Mouse (Mus musculus) cerebellum, adult 2 months (tissue): Measurements from ENCODE around the gene Gm13287. TPM values are rescaled to one million over a fixed set of nuclear protein-coding genes. Genes with fewer than 3 reads are reported as not detected.
A peak's percentile ranks its signal among the peaks of the same experiment; 100 is the strongest.
"Not testable (repeated sequence)": the region's sequence is repeated elsewhere in the genome, so short reads cannot be mapped to it uniquely, and the experiment has no call there.

ENCODE experiments used
- DNase-seq, 2 experiments: peaks; one replicate each; pipeline ENCODE4 v3.0.0; 2021
- H3K27ac ChIP-seq: fragments of 200-500 bp; 2 replicates; pipeline ENCODE4 v1.5.1; 2012; ENCODE audit warnings: low read length, control low read depth, inconsistent platforms; ENCODE audit not compliant: insufficient read depth
- H3K27me3 ChIP-seq: fragments of 200-500 bp; 2 replicates; pipeline ENCODE4 v1.6.1; 2012; ENCODE audit warnings: inconsistent platforms, mild to moderate bottlenecking, low read length, moderate library complexity; ENCODE audit not compliant: control insufficient read depth, insufficient read depth
- H3K4me1 ChIP-seq: fragments of 200-500 bp; 2 replicates; pipeline ENCODE4 v1.6.1; 2011; ENCODE audit warnings: low read length; ENCODE audit not compliant: control insufficient read depth, insufficient read depth
- H3K4me3 ChIP-seq: fragments of 200-500 bp; replicated peaks from 2 replicates; pipeline ENCODE3; 2011; ENCODE audit warnings: mild to moderate bottlenecking, low read depth, low read length, control low read depth; ENCODE audit not compliant: insufficient read depth
- CTCF ChIP-seq: fragments of 200-500 bp; IDR thresholded peaks from 2 replicates; pipeline ENCODE4 v1.5.1; 2011; ENCODE audit warnings: low read depth, mild to moderate bottlenecking, control low read depth, low read length, moderate library complexity, borderline replicate concordance; ENCODE audit not compliant: insufficient read depth
- POLR2A ChIP-seq: fragments of 200-500 bp; IDR thresholded peaks from 2 replicates; pipeline ENCODE4 v1.6.1; 2011; ENCODE audit warnings: low read length, control low read depth, borderline replicate concordance; ENCODE audit not compliant: insufficient read depth
- WGBS: fragments of 180-500 bp; shearing (Covaris S2); methylation state at CpG from one replicate; pipeline ENCODE4 v1.1.7; 2018; 5-methylcytosine and 5-hydroxymethylcytosine counted together
- polyA plus RNA-seq: library from polyadenylated mRNA; depleted of rRNA; stranded (reverse); fragments of >200 nt; gene quantifications from 2 replicates; pipeline ENCODE4 v1.2.3, GENCODE M21; 2012; rRNA removed

Gene Gm13287
- not detected in 2 replicates for polyA plus RNA-seq

GRCm38 (mm10) chr4:88802954-88803353, at the start of gene Gm13287:
TSS of gene Gm13287 (plus strand) at chr4:88803254.
- not testable (repeated sequence) for H3K4me1 ChIP-seq, H3K27me3 ChIP-seq, H3K27ac ChIP-seq, DNase-seq, H3K4me3 ChIP-seq
- WGBS = no CpG with 5 or more reads among the region's 29 CpGs

DNA sequence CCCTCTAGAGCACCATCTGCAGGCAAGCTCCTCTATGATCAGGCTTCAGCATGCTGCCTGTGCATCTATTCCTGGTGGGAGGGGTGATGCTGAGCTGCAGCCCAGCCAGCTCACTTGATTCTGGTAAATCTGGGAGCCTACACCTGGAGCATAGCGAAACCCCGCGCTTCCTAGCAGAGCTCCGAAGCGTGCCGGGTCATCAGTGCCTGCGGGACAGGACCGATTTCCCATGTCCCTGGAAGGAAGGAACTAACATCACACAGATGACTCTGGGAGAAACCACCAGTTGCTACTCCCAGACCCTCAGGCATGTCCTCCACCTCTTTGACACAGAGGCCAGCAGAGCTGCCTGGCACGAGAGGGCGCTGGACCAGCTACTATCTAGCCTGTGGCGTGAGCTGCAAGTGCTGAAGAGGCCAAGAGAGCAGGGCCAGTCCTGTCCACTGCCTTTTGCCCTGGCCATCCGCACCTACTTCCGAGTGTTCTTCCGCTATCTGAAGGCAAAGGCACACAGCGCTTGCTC, 48.2 kb upstream of the Gm13287 start, which contains the start of gene Gm13271:
Gene Gm13271, plus strand, starts transcription at position 51 of the 523 bp plus-strand sequence.
- peak; percentile 77 to 80 for DNase-seq
- H3K4me1 ChIP-seq, H3K27me3 ChIP-seq, H3K27ac ChIP-seq, H3K4me3 ChIP-seq: not testable (repeated sequence)
- WGBS = 84% methylated on average over 15 of the region's 15 CpGs

DNA sequence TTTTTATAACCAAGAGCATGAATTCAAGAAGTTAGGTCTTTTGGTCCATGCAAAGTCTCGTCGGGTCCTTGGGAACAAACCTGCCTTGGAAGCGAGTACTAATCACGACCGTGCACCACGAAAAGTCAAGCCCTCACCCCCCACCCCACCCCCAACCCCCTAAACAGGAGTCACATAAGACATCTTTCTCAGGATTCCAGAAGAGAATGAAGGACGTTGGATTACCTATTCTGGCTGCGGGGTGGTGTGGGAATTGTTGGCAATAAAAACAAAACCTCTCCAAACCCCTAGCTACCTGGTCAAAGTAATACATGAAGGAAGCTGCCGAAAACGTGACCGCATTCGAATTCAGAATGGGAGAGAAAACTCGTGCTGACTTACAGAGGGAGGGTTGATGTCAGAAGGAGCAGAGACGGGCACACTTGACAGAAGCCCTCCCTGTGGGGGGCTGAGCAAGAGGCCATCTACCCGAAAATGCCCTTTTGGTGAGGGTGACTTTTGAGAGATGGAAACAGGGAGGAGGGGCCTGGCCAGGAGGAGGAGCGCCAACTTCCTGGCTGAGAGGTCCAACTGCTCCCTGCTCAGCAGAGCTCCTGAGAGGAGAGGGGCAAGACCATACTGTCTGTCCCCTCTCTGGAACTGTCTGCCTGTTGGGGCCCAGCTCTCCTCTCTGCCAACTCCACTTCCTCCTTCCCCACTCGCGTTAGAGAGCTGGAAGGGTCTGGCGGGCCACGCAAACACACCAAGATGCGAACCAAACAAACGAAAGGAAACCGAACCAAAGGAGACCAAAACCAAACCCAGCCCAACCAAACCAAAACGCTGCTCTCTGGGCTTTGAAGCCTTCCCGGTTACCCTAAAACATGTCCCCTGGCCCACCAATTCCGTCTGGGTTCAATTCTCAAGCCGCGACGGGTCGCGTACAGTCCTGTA, 46.2 kb upstream of the Gm13287 start:
- DNase-seq = peak; percentile 17 to 25
- not testable (repeated sequence) for H3K4me1 ChIP-seq, H3K27me3 ChIP-seq
- peak overlapping the region; percentile 41; the same call in 1 of the 2 replicates for H3K27ac ChIP-seq
- 9% methylated on average over 28 of the region's 31 CpGs for WGBS
- peak overlapping the region; percentile 70 for H3K4me3 ChIP-seq

DNA sequence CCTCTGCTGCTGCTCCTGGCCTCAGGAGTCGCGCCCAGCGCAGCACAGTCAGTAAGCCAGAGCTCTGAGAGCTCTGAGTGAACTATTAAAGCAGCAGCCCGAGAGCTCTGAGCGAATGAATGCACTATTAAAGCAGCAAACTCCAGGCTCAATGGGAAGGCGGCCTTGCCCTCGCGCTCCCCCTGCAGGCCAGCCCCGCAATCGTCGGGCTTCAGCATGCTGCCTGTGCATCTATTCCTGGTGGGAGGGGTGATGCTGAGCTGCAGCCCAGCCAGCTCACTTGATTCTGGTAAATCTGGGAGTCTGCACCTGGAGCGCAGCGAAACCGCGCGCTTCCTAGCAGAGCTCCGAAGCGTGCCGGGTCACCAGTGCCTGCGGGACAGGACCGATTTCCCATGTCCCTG, 45.4 kb upstream of the Gm13287 start:
- not testable (repeated sequence) for H3K4me1 ChIP-seq, H3K27ac ChIP-seq, H3K27me3 ChIP-seq
- peak overlapping the region; percentile 70 for H3K4me3 ChIP-seq
- TF ChIP-seq CTCF = peak; percentile 70
- TF ChIP-seq POLR2A = peak; percentile 20; the same call in 1 of the 2 replicates
- 0% methylated on average over 21 of the region's 21 CpGs for WGBS
- DNase-seq = peak; percentile 89 to 94

- H3K27me3 ChIP-seq, H3K4me3 ChIP-seq, H3K27ac ChIP-seq, H3K4me1 ChIP-seq, DNase-seq: not testable (repeated sequence)
- 91% methylated on average over 9 of the region's 9 CpGs for WGBS
These were observed 44.3 kb upstream of the Gm13287 start for GRCm38 (mm10) chr4:88758751-88759150.

- DNase-seq = peak; percentile 45 to 47
- not testable (repeated sequence) for H3K4me3 ChIP-seq, H3K27me3 ChIP-seq, H3K4me1 ChIP-seq, H3K27ac ChIP-seq
- 24% methylated on average over 9 of the region's 14 CpGs for WGBS
These were observed 43.3 kb upstream of the Gm13287 start, which contains the start of gene Gm13283 for GRCm38 (mm10) chr4:88759610-88760268. TSS of gene Gm13283 (plus strand) at chr4:88760119.

- H3K27me3 ChIP-seq, H3K4me1 ChIP-seq, H3K27ac ChIP-seq, H3K4me3 ChIP-seq: not testable (repeated sequence)
- peak; percentile 74 to 79 for DNase-seq
- WGBS = under 1% methylated on average over 28 of the region's 28 CpGs
These were observed 42.6 kb upstream of the Gm13287 start for GRCm38 (mm10) chr4:88760431-88760830.

DNA sequence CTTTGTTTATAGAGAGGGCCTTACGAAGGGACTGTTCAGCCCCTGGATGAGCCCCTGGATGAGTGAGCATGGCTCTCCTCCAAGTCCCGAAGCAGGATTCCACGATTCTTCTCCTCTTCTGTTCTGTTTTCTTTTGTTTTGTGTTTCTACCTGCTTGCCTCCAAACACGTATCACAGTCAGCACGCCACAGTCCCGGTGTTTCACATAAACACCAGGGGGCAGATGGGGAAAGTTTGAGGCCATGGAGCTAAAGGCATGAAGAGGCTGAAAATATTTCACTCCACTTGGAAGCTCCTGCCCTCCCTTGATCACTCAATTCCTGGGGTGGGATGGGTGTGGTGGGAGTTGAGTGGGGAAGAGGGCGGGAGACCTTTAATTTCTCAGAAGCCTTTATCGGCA, 41.3 kb upstream of the Gm13287 start:
- peak; percentile 72 to 74 for DNase-seq
- H3K4me3 ChIP-seq, H3K4me1 ChIP-seq, H3K27me3 ChIP-seq, H3K27ac ChIP-seq: not testable (repeated sequence)
- 72% methylated on average over 6 of the region's 8 CpGs for WGBS

- H3K27me3 ChIP-seq, H3K4me3 ChIP-seq, H3K4me1 ChIP-seq, H3K27ac ChIP-seq: not testable (repeated sequence)
- DNase-seq = peak; percentile 34 to 37
- 68% methylated on average over 9 of the region's 9 CpGs for WGBS
These were observed 40.7 kb upstream of the Gm13287 start for GRCm38 (mm10) chr4:88762341-88762740.
